ENCODE assay signal across 13 mouse cellular contexts in the genomic region with DNA sequence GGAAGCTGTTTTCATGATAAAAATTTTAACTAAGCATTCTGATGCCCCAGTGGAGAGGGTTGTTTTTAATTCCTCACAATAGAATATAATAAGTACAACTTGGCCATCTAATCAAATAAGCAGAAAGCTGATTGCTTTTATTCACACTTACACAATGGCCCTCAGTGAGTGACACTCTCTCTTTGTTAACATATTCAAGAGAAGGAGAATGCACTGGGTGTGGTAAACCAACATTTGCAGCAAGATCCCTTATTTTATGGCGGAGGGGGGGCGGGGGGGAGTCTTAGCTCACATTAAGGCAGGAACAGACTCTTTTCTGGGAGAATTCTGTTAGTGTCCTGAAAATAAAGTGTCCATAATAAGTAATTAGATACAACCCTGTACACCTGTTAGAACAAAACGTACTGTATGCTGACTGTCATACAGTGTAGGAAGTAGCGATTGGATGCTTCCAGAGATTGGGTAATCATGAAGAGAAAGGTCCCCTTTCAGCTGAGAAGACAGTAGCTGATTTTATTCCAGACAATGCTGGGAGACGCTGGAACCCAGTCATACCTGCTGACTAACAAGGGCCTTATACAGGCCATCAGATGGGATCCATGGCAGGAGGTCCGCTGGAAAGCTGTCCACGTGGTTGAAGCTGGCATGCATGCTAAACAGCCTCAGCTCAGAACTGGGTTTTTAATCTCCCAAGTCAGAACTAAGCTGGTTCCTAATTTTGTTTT.
DNase-seq lines count a peak whose midpoint lies in the region; ATAC-seq lines count a peak whose summit lies in the region.
"Had no signal": no experiment of that assay in that cellular context is flagged by ENCODE, and none has a peak within 500 bp of the region (broad histone marks: within the 10 kb centered on the region; RNA-seq: fewer than 3 reads in every experiment).

No protein-coding gene starts in this region.

- H3K9me3 ChIP-seq in hindbrain, embryonic 11.5 days (ENCODE audit: control insufficient read depth, low read length): no peaks in the 10 kb centered on the region
- no peaks in the 10 kb centered on the region for H3K9me3 ChIP-seq in heart, embryonic 12.5 days (replicated peaks)
- no peaks in the 10 kb centered on the region for H3K9me3 ChIP-seq in liver, embryonic 11.5 days (ENCODE audit: control insufficient read depth, low read length)

- DNase-seq in frontal cortex, postnatal 14 days (ENCODE audit: low spot score in 2 of 2): no peak
- DNase-seq in Muller cell, postnatal 12 days (ENCODE audit: inconsistent ontology term): peak; percentile 12
- DNase-seq in cerebellum, postnatal 10 days: peak; percentile 61 to 76
- no peak for DNase-seq in hindbrain, embryonic 11.5 days (ENCODE audit: low spot score)
- no peak for DNase-seq in liver, embryonic 11.5 days (ENCODE audit: low spot score)
- no peak for DNase-seq in embryo, embryonic 9.5 days (ENCODE audit: extremely low spot score)
- DNase-seq: heart, postnatal 4 days; kidney, adult 9 months; liver; lung, postnatal 10 days; spleen, adult 18-20 months had no signal

- H3K36me3 ChIP-seq in hindbrain, embryonic 11.5 days (ENCODE audit: control insufficient read depth, insufficient read depth, low read length): no peaks in the 10 kb centered on the region
- H3K36me3 ChIP-seq in heart, embryonic 12.5 days: no peaks in the 10 kb centered on the region
- H3K36me3 ChIP-seq in liver, embryonic 11.5 days (ENCODE audit: control insufficient read depth, insufficient read depth, low read length): no peaks in the 10 kb centered on the region

- 45% methylated on average over 7 of the region's 7 CpGs for WGBS in hindbrain, embryonic 11.5 days
- WGBS in heart, embryonic 12.5 days: 73% methylated on average over 7 of the region's 7 CpGs
- 78% methylated on average over 7 of the region's 7 CpGs for WGBS in liver, embryonic 11.5 days

- no peaks in the 10 kb centered on the region; the same call in 1 of the 2 replicates for H3K4me1 ChIP-seq in hindbrain, embryonic 11.5 days (replicated peaks; ENCODE audit: control insufficient read depth, insufficient read depth, low read length)
- H3K4me1 ChIP-seq in heart, embryonic 12.5 days (replicated peaks): no peaks in the 10 kb centered on the region
- H3K4me1 ChIP-seq in liver, embryonic 11.5 days (replicated peaks; ENCODE audit: control insufficient read depth, insufficient read depth, low read length): no peaks in the 10 kb centered on the region

- H3K27ac ChIP-seq in hindbrain, embryonic 11.5 days (ENCODE audit: low read depth, low read length): no peak overlapping the region
- H3K27ac ChIP-seq in heart, embryonic 12.5 days (ENCODE audit: poor library complexity, severe bottlenecking): no peak overlapping the region
- no peak overlapping the region for H3K27ac ChIP-seq in liver, embryonic 11.5 days (ENCODE audit: low read depth, low read length)

- no peak overlapping the region for H3K4me3 ChIP-seq in hindbrain, embryonic 11.5 days (ENCODE audit: low read depth, low read length)
- no peak overlapping the region for H3K4me3 ChIP-seq in heart, embryonic 12.5 days
- H3K4me3 ChIP-seq in liver, embryonic 11.5 days (ENCODE audit: low read depth, low read length): no peak overlapping the region

- no peak overlapping the region for H3K9ac ChIP-seq in hindbrain, embryonic 11.5 days (ENCODE audit: low read depth, low read length)
- H3K9ac ChIP-seq in heart, embryonic 12.5 days: no peak overlapping the region
- no peak overlapping the region for H3K9ac ChIP-seq in liver, embryonic 11.5 days (ENCODE audit: low read depth, low read length)

- peak; percentile 79 for ATAC-seq in frontal cortex, adult (ENCODE audit: low TSS enrichment)
- ATAC-seq in hindbrain, embryonic 11.5 days (ENCODE audit: low FRiP score): peak; percentile 53; the same call in 1 of the 2 replicates
- ATAC-seq in heart, embryonic 12.5 days (ENCODE audit: insufficient number of reproducible peaks, low FRiP score): no peak
- no peak for ATAC-seq in liver, embryonic 11.5 days (replicated peaks; ENCODE audit: low FRiP score)

- no peaks in the 10 kb centered on the region for H3K27me3 ChIP-seq in hindbrain, embryonic 11.5 days (ENCODE audit: control insufficient read depth, insufficient read depth, low read length)
- H3K27me3 ChIP-seq in heart, embryonic 12.5 days (replicated peaks): no peaks in the 10 kb centered on the region
- H3K27me3 ChIP-seq in liver, embryonic 11.5 days (replicated peaks; ENCODE audit: control insufficient read depth, insufficient read depth, low read length): no peaks in the 10 kb centered on the region

- H3K4me2 ChIP-seq in hindbrain, embryonic 11.5 days (replicated peaks; ENCODE audit: low read depth, low read length): no peak overlapping the region
- H3K4me2 ChIP-seq in heart, embryonic 12.5 days: no peak overlapping the region
- H3K4me2 ChIP-seq in liver, embryonic 11.5 days: no peak overlapping the region

Comparison
In these comparisons a context has a peak if more than half of its experiments do, and no peak if none do; other contexts are left out.
1. ATAC-seq: peak in frontal cortex, adult (single experiment) and hindbrain, embryonic 11.5 days (single experiment); none in heart, embryonic 12.5 days (single experiment) and liver, embryonic 11.5 days (single experiment).
2. DNase-seq: peak in Muller cell, postnatal 12 days (single experiment) and cerebellum, postnatal 10 days (2 of 2); none in frontal cortex, postnatal 14 days (0 of 2), hindbrain, embryonic 11.5 days (single experiment), liver, embryonic 11.5 days (single experiment) and embryo, embryonic 9.5 days (single experiment).